Mouse (Mus musculus) heart, adult 9 months (tissue): ENCODE results near the gene Dpy19l3.

Source experiments
- DNase-seq, 2 experiments: peaks; one replicate each; pipeline ENCODE4 v3.0.0; 2022; ENCODE audit warnings: low spot score in 2 of 2

Gene Dpy19l3

DNA sequence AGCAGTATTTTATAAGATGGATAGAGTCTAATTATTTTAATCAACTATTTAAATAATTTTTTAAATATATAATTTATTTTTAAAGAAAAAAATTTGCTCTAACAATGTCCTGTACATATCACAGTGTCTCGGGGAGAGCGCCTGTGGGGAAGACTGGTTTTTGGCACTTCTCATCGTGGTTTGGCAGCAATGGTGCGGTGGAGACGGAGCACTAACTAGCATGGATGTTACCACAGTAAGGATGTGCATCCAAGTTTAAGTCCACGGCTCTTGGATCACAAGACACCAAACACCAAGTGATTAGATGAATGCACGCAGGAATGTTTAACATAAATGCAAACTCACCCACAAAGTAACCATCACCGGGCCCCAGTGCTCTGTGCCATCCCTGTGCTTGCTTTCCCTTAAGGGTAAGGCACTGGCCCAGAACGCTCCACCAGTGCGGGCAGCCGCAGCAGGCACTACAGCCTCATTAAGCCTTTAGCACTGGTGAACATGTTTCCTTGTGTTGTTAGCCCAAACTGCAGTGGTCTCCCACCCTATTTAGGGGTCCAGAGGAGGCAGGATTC lies 65.4 kb downstream of the Dpy19l3 start:
- no peak for DNase-seq

DNA sequence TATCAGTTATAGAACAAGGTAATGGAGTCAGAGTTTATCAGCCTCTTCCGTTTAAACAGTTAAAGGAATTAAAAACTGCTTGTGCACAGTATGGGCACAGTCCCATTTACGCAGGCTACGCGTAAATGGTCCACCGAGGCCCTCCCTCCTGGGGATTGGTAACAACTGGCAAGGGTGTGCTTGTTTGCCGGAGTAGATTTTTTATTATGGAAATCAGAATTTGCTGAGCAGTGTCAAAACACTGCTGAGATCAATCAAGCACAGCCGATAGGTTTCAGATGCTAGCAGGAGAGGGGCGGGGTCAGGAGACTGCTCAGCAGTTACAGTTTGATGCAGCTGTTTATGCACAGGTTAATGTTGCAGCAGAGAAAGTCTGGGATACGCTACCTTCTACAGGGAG lies 66.0 kb downstream of the Dpy19l3 start:
- no peak for DNase-seq

DNA sequence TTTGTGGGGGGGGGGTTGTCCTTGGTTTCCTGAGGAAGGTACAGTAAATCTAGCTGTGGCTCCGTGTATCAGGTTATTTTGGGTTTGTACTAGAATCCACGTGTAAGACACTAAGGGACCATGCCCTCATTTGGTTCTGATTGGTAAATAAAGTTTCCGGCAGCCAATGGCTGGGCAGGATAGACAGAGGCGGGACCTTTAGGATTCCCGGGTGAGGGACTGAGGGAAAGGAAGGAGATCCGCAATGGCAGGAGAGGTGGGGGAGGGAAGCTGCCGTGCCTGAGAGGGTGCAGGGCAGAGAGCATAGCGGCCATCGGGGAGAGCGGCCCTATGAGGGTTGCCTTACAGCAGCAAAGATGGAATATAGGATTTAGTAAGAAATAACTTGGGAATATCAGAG lies 67.0 kb downstream of the Dpy19l3 start:
- peak; percentile 10 to 58 for DNase-seq

DNA sequence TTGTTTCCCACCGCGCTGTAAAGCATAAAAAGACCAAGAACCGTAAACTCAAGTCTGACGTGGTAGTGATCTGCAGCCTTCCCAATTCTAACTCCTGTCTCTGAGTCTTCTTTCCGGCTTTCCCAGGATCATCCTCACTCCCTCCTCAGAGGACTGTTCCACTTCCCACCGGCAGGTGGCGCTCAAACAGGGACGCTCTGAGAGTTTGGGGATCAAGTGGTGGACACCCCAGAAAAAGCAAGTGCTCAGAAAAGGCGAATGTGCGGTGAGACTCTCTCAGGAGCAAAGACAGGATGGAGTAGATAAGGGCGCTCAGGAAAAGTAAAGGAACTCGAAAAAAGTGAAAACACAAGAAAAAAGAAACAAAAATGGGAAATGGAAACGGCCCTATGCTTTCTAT lies 67.5 kb downstream of the Dpy19l3 start:
- DNase-seq = peak; percentile 16 to 28

DNA sequence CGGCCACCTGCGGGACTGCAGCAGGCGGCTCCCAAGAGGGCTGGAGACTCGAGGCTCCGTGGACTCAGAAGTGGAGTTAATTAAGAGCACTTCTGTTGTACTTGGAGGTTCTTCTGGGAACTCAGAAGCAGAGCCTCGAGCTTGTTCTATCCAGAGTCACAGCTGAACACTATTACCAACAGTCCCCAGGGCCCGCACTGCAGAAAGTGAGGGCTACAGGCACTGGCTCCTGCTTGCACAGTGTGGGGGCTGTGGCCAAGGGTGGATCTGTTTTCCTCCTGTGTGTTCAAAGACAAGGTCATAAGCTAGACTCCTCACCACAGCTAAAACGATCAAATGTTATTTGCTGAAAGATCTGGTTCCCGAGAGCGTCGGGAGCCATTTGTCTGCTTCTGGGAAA lies 68.0 kb downstream of the Dpy19l3 start:
- no peak for DNase-seq

DNA sequence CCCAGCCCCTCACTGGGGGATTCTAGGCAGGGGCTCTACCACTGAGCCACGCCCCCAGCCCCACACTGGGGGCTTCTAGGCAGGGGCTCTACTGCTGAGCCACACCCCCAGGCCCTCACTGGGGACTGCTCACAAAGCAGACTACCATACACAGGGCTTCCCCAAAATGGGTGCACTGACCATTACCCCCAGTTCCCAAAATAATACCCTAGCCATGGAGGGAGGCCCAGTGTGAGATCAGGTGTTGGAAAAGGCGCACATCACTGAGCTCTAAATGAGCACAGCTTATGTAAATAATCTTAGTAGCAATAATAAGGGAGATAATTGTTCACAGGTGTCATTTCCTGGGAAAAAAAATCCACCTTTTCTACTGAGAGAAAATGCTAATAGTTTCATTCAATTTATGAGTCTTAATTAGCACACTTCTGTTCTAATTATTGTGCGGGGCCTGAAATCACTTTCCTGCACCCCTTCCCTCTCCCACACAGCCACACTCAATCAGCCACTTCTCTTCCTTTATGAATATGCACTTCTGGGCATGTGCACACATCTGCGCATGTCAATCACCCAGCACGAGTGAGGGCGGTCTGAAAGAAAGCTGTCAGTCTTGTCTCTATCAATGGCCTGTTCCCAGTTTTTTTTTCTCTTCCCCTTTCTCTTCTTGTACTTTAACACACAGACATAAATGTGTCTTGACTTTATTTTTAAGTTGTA lies 70.7 kb downstream of the Dpy19l3 start:
- no peak for DNase-seq

GRCm38 (mm10) chr7:35681559-35681958 lies 72.7 kb downstream of the Dpy19l3 start:
- DNase-seq = no peak

- DNase-seq = no peak
Observed at GRCm38 (mm10) chr7:35678976-35679375, 75.3 kb downstream of the Dpy19l3 start.

- DNase-seq = no peak
Observed at GRCm38 (mm10) chr7:35668066-35669041, 85.9 kb downstream of the Dpy19l3 start.

DNA sequence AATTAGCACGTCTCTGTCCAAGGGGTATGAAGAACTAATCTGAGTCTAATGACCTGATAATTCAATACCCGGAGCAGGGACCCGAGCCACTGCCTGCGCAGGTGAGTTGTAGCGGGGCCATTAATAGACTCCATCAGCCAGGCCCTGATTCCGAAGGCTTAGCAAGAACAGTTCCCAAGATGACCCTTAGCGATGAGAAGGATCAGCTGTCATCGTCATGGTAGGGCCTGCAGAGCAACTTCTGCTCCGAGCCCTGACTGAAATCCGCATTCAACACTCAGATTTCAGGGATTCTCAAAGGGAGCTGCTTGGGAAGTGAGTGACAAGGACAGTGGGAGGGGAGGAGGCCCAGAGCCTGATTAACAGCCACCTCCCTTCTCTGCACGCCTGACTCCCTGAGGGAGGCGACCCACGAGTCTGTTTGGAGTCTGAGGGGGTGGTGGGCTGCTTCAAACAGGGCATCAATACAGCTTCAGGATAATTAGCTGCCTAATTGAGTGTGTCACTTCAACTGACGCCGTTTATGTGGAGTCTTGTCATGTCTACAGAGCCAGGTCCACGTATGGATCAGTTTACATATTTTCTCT lies 90.4 kb downstream of the Dpy19l3 start:
- DNase-seq = no peak

- DNase-seq = no peak
Observed at GRCm38 (mm10) chr7:35659173-35659572, 95.1 kb downstream of the Dpy19l3 start.

GRCm38 (mm10) chr7:35657829-35658228 lies 96.4 kb downstream of the Dpy19l3 start:
- no peak for DNase-seq

GRCm38 (mm10) chr7:35651583-35652270 lies 102.5 kb downstream of the Dpy19l3 start:
- no peak for DNase-seq

- no peak for DNase-seq
Observed at GRCm38 (mm10) chr7:35650716-35651410, 103.4 kb downstream of the Dpy19l3 start.

DNA sequence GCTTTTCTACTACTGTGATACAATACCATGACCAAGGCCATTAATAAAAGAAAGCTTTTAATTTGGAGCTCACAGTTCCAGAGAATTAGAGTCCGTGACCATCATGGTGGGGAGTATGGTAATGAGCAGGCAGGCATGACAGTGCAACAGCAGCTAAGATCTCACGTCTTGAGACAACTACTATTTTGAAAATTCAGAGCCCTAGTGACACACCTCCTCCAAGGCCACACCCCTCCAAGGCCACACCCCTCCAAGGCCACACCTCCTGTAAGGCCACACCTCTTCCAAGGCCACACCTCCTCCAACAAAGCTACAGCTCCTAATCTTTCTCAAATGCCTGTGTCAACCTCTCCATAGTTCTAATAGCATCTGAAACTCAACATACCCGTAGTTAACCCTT lies 105.2 kb downstream of the Dpy19l3 start:
- peak in 1 of 2 experiments; percentile 17 for DNase-seq

GRCm38 (mm10) chr7:35648239-35649069 lies 105.8 kb downstream of the Dpy19l3 start:
- no peak for DNase-seq

DNA sequence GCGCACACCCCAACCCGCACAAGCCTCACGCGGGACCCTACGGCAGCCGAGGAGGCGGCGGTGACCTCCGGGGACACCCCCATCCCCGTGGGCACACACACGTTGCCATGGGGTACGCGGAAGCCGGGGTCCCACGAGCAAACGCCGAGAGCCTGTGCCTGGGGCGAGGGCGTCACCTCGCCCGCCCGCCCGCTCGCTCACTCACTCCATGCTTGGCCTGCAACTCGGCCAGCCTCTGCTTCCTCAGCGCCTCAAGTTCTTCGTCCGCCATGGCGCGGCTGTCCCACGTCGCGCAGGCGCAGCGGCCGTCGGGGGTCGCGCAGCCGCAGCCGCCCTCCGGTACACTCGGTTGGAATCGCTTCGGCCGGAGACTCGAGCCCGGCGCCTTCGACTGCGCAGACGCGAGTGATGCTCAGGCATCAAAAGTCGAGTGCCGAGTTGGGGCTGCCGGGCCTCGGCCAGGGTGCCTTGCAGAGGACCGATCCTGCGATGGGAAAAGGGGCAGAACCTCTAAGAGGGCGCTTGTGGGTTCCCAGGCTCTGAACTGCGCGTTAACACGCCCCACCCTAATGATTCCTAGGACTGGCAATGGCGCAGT lies 107.1 kb downstream of the Dpy19l3 start, which contains the start of gene Pdcd5:
Gene Pdcd5 (minus strand): TSS at position 421 of the 598 bp plus-strand sequence.
- DNase-seq = peak; percentile 96

- DNase-seq = no peak
Observed at GRCm38 (mm10) chr7:35646317-35647081, 107.8 kb downstream of the Dpy19l3 start.

GRCm38 (mm10) chr7:35640072-35640471 lies 114.2 kb downstream of the Dpy19l3 start:
- no peak for DNase-seq
